Mouse (Mus musculus) brain, embryonic 14.5 days (tissue): ENCODE data around the gene Brip1.

Experiments
- CTCF ChIP-seq: fragments of 200-500 bp; IDR thresholded peaks from 2 replicates; pipeline ENCODE4 v1.5.1; 2012; ENCODE audit warnings: inconsistent platforms, mild to moderate bottlenecking, moderate library complexity, borderline replicate concordance; ENCODE audit not compliant: insufficient read depth, insufficient read length; ENCODE audit errors: extremely low read depth
- POLR2A ChIP-seq: fragments of 200-500 bp; IDR thresholded peaks from 2 replicates; pipeline ENCODE4 v1.6.1; 2012; ENCODE audit warnings: mild to moderate bottlenecking, inconsistent platforms, borderline replicate concordance; ENCODE audit not compliant: poor library complexity, insufficient read depth, insufficient read length, severe bottlenecking; ENCODE audit errors: extremely low read depth

DNA sequence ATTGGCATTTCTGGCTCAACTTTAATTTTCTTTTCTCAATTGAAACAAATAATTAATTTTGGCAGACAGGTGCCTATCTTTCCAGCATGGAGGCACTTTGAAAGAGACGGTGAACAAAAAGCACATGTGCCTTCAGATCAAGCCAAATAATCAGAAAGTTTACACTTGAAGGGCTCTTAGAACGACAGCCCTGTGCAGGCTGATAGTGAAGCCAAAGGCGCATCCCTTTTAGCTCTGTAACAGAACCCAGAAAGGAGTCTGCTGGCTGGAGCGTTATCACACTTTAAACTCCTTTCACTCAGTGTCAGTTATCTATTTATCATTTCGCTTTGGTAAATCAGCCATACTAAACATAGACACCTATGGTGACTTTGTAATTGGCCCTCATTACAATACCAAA lies 45.4 kb downstream of the Brip1 start:
- TF ChIP-seq CTCF (no peak), POLR2A (no peak)
